Mouse (Mus musculus) heart, embryonic 15.5 days (tissue): Measurements from ENCODE around the gene Cacng7. TPM values are rescaled to one million over a fixed set of nuclear protein-coding genes. Genes with fewer than 3 reads are reported as not detected.
"Not testable (repeated sequence)": the region's sequence is repeated elsewhere in the genome, so short reads cannot be mapped to it uniquely, and the experiment has no call there.

ENCODE experiments used
- ATAC-seq: fragments of 200-750 bp; cut with Nextera tagmentation; replicated peaks from 2 replicates; pipeline ENCODE4 v1.8.0; 2017; ENCODE audit warnings: low read depth, moderate TSS enrichment; ENCODE audit not compliant: insufficient number of reproducible peaks, insufficient read depth, low FRiP score
- H3K27ac ChIP-seq: fragments of 300-500 bp; sonication (generic); 2 replicates; pipeline ENCODE4 v1.5.1; 2015; ENCODE audit warnings: mild to moderate bottlenecking, inconsistent platforms
- H3K27me3 ChIP-seq: fragments of 300-500 bp; sonication (generic); 2 replicates; pipeline ENCODE4 v1.6.1; 2015; ENCODE audit warnings: inconsistent platforms
- H3K36me3 ChIP-seq: fragments of 300-500 bp; sonication (generic); 2 replicates; pipeline ENCODE4 v1.6.1; 2015; ENCODE audit warnings: mild to moderate bottlenecking, inconsistent platforms
- H3K4me1 ChIP-seq: fragments of 300-500 bp; sonication (generic); replicated peaks from 2 replicates; pipeline ENCODE4 v1.6.1; 2015; ENCODE audit warnings: inconsistent platforms
- H3K4me2 ChIP-seq: fragments of 300-500 bp; sonication (generic); 2 replicates; pipeline ENCODE4 v1.6.1; 2015; ENCODE audit warnings: inconsistent platforms, mild to moderate bottlenecking, moderate library complexity
- H3K4me3 ChIP-seq: fragments of 300-500 bp; sonication (generic); 2 replicates; pipeline ENCODE4 v1.5.1; 2015; ENCODE audit warnings: mild to moderate bottlenecking, inconsistent platforms
- H3K9ac ChIP-seq: fragments of 300-500 bp; sonication (generic); 2 replicates; pipeline ENCODE4 v1.6.1; 2015; ENCODE audit warnings: mild to moderate bottlenecking, inconsistent platforms
- H3K9me3 ChIP-seq: fragments of 300-500 bp; sonication (generic); replicated peaks from 2 replicates; pipeline ENCODE4 v1.6.1; 2016; ENCODE audit warnings: inconsistent platforms
- WGBS: fragments of 180-500 bp; shearing (Covaris S2); methylation state at CpG from one replicate; pipeline ENCODE4 v1.1.7; 2015; ENCODE audit warnings: mixed read lengths; 5-methylcytosine and 5-hydroxymethylcytosine counted together
- polyA plus RNA-seq: library from polyadenylated mRNA; unstranded; fragments of >200 nt; fragmentation: Nextera tagmentation; extraction: Ambion mirVana; gene quantifications from 2 replicates; pipeline ENCODE4 v1.2.1, GENCODE M21; 2015

Cacng7 gene
- polyA plus RNA-seq, 1 experiment from 2014 or later, result 0.10 TPM

GRCm38 (mm10) chr7:3397355-3397754, 64.6 kb downstream of the Cacng7 start:
- no peak overlapping the region for H3K9ac ChIP-seq
- H3K9me3 ChIP-seq, result no peaks in the 10 kb centered on the region
- H3K4me2 ChIP-seq, result no peak overlapping the region
- H3K27me3 ChIP-seq, result no peaks in the 10 kb centered on the region
- ATAC-seq, result no peak
- H3K27ac ChIP-seq, result no peak overlapping the region
- WGBS, result 71% methylated on average over 10 of the region's 10 CpGs
- no peaks in the 10 kb centered on the region for H3K36me3 ChIP-seq
- H3K4me3 ChIP-seq, result no peak overlapping the region
- no peaks in the 10 kb centered on the region for H3K4me1 ChIP-seq

DNA sequence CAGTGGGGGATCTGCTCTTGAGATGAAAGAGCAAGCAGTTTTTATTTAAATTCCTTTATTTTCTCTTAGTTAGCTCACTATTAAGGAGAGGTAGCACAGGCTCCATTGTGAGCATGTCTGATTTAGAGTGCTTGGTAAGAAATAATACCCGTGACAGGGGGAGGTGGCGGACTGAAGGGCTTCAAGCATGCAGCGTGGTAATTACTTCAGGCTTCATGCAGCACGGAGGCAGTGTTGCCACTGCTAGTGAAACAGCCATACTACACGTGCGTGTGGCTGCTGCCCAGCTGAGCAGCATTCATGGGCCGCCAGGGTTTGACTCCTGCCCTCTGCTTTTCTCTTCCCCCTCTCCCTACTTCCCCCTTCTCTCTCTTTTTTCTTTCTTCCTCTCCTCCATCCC, 65.0 kb downstream of the Cacng7 start:
- Histone ChIP-seq H3K27ac (no peak overlapping the region), H3K9ac (no peak overlapping the region), H3K27me3 (no peaks in the 10 kb centered on the region), H3K4me3 (no peak overlapping the region), H3K4me2 (no peak overlapping the region), H3K9me3 (no peaks in the 10 kb centered on the region), H3K36me3 (no peaks in the 10 kb centered on the region), H3K4me1 (no peaks in the 10 kb centered on the region)
- WGBS, result 58% methylated on average over 7 of the region's 7 CpGs
- no peak for ATAC-seq

DNA sequence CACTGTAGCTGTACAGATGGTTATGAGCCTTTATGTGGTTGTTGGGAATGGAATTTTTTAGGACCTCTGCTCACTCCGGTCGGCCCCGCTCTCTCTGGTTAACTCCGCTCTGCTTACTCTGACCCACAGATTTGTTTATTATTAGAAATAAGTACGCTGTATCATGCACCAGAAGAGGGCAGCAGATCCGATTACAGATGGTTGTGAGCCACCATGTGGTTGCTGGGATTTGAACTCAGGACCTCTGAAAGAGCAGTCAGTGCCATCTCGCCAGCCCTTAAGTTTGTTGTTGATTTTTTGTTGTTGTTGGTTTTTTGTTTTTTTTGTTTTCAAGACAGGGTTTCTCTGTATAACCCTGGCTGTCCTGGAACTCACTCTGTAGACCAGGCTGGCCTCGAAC, 65.6 kb downstream of the Cacng7 start:
- not testable (repeated sequence) for H3K4me1 ChIP-seq, H3K4me2 ChIP-seq, H3K27ac ChIP-seq, H3K9me3 ChIP-seq, H3K36me3 ChIP-seq, H3K4me3 ChIP-seq, ATAC-seq, H3K9ac ChIP-seq, H3K27me3 ChIP-seq
- WGBS, result 86% methylated on average over 8 of the region's 8 CpGs

- Histone ChIP-seq H3K27me3 (no peaks in the 10 kb centered on the region), H3K36me3 (no peaks in the 10 kb centered on the region), H3K9me3 (no peaks in the 10 kb centered on the region), H3K4me2 (no peak overlapping the region), H3K9ac (no peak overlapping the region), H3K4me1 (no peaks in the 10 kb centered on the region), H3K27ac (no peak overlapping the region), H3K4me3 (no peak overlapping the region)
- ATAC-seq, result no peak
Measured at GRCm38 (mm10) chr7:3399937-3400336, 67.2 kb downstream of the Cacng7 start.

DNA sequence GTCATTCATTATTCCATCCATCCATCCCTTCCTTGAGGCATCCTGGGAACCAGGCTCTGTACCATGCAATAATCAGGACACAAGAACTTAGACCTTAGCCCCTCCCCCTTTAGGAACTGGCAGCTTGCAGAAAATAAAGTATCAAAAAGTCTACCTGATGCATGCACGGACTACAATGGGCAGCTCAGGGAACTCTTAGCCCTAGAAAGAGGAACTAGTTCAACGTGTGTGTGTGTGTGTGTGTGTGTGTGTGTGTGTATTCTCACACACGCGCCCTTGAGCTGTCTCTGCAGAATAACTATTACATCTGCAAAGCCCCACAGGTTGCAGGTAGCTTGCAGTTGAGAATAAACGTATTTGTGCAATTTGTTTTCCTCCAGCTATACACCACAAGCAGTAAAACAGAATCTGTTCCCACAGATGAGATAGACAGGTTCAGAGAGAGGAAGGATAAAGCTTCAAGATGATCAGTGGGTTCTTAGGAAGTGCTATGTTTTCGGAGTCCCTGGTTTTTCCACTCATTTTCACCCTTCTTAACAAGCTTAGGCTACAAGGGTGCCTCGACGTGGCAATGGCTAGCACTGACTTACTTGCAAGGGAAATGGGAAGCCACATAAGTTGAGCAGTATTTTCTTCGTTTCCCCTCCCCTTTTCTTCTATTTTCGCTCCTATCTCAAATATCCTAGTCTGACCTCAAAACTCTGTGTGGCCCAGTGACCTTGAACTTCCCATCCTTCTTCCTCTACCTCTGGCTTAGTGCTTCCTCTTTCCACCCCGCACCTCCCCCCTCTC, 77.2 kb downstream of the Cacng7 start:
- Histone ChIP-seq H3K4me1 (peaks cover 19% of the 10 kb centered on the region), H3K27me3 (peaks cover 54% of the 10 kb centered on the region), H3K9ac (no peak overlapping the region), H3K9me3 (no peaks in the 10 kb centered on the region), H3K27ac (no peak overlapping the region), H3K4me3 (no peak overlapping the region), H3K4me2 (no peak overlapping the region), H3K36me3 (no peaks in the 10 kb centered on the region)
- WGBS, result 52% methylated on average over 11 of the region's 11 CpGs
- ATAC-seq, result no peak

GRCm38 (mm10) chr7:3411160-3411941, 78.6 kb downstream of the Cacng7 start:
- peak; percentile 62 for ATAC-seq
- Histone ChIP-seq H3K9ac (0 out of 2 replicates have a peak overlapping the region, but pooled peaks have one; percentile 21), H3K4me2 (peak overlapping the region; percentile 77), H3K4me1 (peaks cover 26% of the 10 kb centered on the region), H3K27me3 (peaks cover 68% of the 10 kb centered on the region), H3K27ac (no peak overlapping the region), H3K4me3 (peak overlapping the region; percentile 45), H3K9me3 (no peaks in the 10 kb centered on the region), H3K36me3 (no peaks in the 10 kb centered on the region)
- under 1% methylated on average over 33 of the region's 33 CpGs for WGBS

GRCm38 (mm10) chr7:3412036-3412435, 79.3 kb downstream of the Cacng7 start:
- peak overlapping the region; percentile 21; the same call in 1 of the 2 replicates for H3K9ac ChIP-seq
- H3K36me3 ChIP-seq, result no peaks in the 10 kb centered on the region
- H3K4me2 ChIP-seq, result peak overlapping the region; percentile 77
- no peak for ATAC-seq
- no peak overlapping the region for H3K27ac ChIP-seq
- H3K27me3 ChIP-seq, result peaks cover 75% of the 10 kb centered on the region
- 3% methylated on average over 20 of the region's 20 CpGs for WGBS
- peaks cover 26% of the 10 kb centered on the region for H3K4me1 ChIP-seq
- no peaks in the 10 kb centered on the region for H3K9me3 ChIP-seq
- H3K4me3 ChIP-seq, result peak overlapping the region; percentile 45

DNA sequence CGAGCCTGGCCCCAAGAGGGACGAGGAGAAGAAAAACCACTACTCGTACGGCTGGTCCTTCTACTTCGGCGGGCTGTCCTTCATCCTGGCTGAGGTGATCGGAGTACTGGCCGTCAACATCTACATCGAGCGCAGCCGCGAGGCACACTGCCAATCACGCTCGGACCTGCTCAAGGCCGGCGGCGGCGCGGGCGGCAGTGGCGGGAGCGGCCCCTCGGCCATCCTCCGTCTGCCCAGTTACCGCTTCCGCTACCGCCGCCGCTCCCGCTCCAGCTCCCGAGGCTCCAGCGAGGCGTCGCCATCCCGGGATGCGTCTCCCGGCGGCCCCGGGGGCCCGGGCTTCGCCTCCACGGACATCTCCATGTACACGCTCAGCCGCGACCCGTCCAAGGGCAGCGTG, 82.1 kb downstream of the Cacng7 start:
- no peaks in the 10 kb centered on the region for H3K36me3 ChIP-seq
- H3K4me3 ChIP-seq, result peak overlapping the region; percentile 64
- no peak overlapping the region for H3K27ac ChIP-seq
- H3K9ac ChIP-seq, result peak overlapping the region; percentile 62
- peaks cover 91% of the 10 kb centered on the region for H3K27me3 ChIP-seq
- peak overlapping the region; percentile 100 for H3K4me2 ChIP-seq
- peak; percentile 10; the same call in 1 of the 2 replicates for ATAC-seq
- no peaks in the 10 kb centered on the region for H3K9me3 ChIP-seq
- WGBS, result 1% methylated on average over 43 of the region's 47 CpGs
- peaks cover 26% of the 10 kb centered on the region for H3K4me1 ChIP-seq

DNA sequence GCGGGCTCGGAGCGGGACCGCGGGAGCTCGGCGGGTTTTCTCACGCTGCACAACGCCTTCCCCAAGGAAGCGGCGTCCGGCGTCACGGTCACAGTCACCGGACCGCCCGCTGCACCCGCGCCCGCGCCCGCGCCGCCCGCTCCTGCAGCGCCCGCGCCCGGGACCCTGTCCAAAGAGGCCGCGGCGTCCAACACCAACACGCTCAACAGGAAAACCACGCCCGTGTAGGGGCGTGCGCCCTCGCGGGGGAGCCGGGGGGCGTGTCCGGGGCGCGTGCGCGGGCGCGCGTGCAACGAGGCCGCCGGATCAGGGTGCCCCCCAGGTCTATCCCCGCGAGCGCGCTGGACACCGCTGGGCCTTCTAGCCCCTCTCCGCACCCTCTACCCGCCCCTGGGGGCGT, 82.6 kb downstream of the Cacng7 start:
- Histone ChIP-seq H3K36me3 (no peaks in the 10 kb centered on the region), H3K9ac (peak overlapping the region; percentile 62), H3K27me3 (peaks cover 94% of the 10 kb centered on the region), H3K4me3 (peak overlapping the region; percentile 64), H3K9me3 (no peaks in the 10 kb centered on the region), H3K4me1 (peaks cover 26% of the 10 kb centered on the region), H3K27ac (no peak overlapping the region), H3K4me2 (peak overlapping the region; percentile 100)
- WGBS, result under 1% methylated on average over 42 of the region's 60 CpGs
- peak; percentile 58 for ATAC-seq
